23 mouse cellular contexts compared by ENCODE assay signal in the genomic region with DNA sequence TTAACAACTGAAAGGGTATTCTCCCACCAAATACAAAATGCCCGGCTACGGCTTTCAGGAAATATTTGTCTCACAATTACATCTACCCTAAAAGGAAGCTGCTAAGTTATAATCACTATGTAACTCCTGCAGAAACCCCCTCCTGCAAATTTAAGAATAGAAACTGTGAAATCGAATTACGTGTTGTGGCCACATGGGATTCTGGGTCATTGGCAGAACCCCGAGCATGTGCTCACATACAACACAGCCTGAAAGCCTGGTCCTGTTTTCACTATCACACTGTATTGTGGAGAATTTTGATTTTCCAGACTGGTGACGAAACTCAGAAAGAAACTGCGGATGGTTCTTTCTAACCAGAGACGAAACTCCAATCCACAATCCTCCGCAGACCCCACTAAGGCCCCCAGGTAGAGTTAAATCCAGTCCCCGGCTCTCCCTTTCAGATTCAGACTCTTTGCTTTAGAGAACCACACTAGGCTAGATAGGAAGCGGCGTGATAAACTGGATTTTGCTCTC. TPM values are rescaled to one million over a fixed set of nuclear protein-coding genes. Genes with fewer than 3 reads are reported as not detected.
DNase-seq lines count a peak whose midpoint lies in the region; ATAC-seq and TF ChIP-seq lines count a peak whose summit lies in the region.
"Had no signal": no experiment of that assay in that cellular context is flagged by ENCODE, and none has a peak within 500 bp of the region (broad histone marks: within the 10 kb centered on the region; RNA-seq: fewer than 3 reads in every experiment).

No protein-coding gene starts in this region.

- TF ChIP-seq POLR2A in brain, embryonic 14.5 days (IDR thresholded peaks at IDR 0.05; ENCODE audit: borderline replicate concordance, extremely low read depth, insufficient read depth, insufficient read length, poor library complexity, severe bottlenecking) = no peak
- TF ChIP-seq POLR2A in limb, embryonic 14.5 days (IDR thresholded peaks at IDR 0.05; ENCODE audit: borderline replicate concordance, extremely low read depth, insufficient read depth, insufficient read length) = no peak

- no peak overlapping the region for H3K27ac ChIP-seq in hindbrain, embryonic 13.5 days
- H3K27ac ChIP-seq in hindbrain, embryonic 11.5 days (ENCODE audit: low read depth, low read length) = no peak overlapping the region
- H3K27ac ChIP-seq in limb, embryonic 14.5 days (replicated peaks; ENCODE audit: low read depth, low read length) = no peak overlapping the region
- H3K27ac ChIP-seq: embryonic facial prominence, embryonic 12.5 days; forebrain, embryonic 15.5 days; heart, embryonic 15.5 days; hindbrain, embryonic 10.5 days; layer of hippocampus, adult 2 months; liver, embryonic 13.5 days; stomach, postnatal 0 days had no signal

- H3K27me3 ChIP-seq in hindbrain, embryonic 13.5 days = no peaks in the 10 kb centered on the region
- no peaks in the 10 kb centered on the region for H3K27me3 ChIP-seq in hindbrain, embryonic 11.5 days (ENCODE audit: control insufficient read depth, insufficient read depth, low read length)
- no peaks in the 10 kb centered on the region for H3K27me3 ChIP-seq in limb, embryonic 14.5 days (ENCODE audit: control insufficient read depth, insufficient read depth, low read length)
- H3K27me3 ChIP-seq: forebrain, embryonic 15.5 days; heart, embryonic 15.5 days; liver, embryonic 13.5 days had no signal

- 0 out of 2 replicates have a peak overlapping the region, but pooled peaks have one; percentile 29 for H3K9ac ChIP-seq in hindbrain, embryonic 13.5 days
- no peak overlapping the region for H3K9ac ChIP-seq in hindbrain, embryonic 11.5 days (ENCODE audit: low read depth, low read length)
- peak overlapping the region; percentile 34; the same call in 1 of the 2 replicates for H3K9ac ChIP-seq in limb, embryonic 14.5 days (ENCODE audit: low read depth, low read length, severe bottlenecking)
- H3K9ac ChIP-seq: embryonic facial prominence, embryonic 12.5 days; forebrain, embryonic 15.5 days; heart, embryonic 15.5 days; liver, embryonic 13.5 days had no signal

- no peak for TF ChIP-seq CTCF in brain, embryonic 14.5 days (IDR thresholded peaks at IDR 0.05; ENCODE audit: borderline replicate concordance, extremely low read depth, insufficient read depth, insufficient read length)

- no peaks in the 10 kb centered on the region for H3K36me3 ChIP-seq in hindbrain, embryonic 13.5 days
- no peaks in the 10 kb centered on the region for H3K36me3 ChIP-seq in hindbrain, embryonic 11.5 days (ENCODE audit: control insufficient read depth, insufficient read depth, low read length)
- no peaks in the 10 kb centered on the region for H3K36me3 ChIP-seq in limb, embryonic 14.5 days (ENCODE audit: control insufficient read depth, insufficient read depth, low read length)
- H3K36me3 ChIP-seq: embryonic facial prominence, embryonic 12.5 days; forebrain, embryonic 15.5 days; G1E; heart, embryonic 15.5 days; hindbrain, embryonic 10.5 days; liver, embryonic 13.5 days had no signal

- H3K9me3 ChIP-seq in hindbrain, embryonic 13.5 days = no peaks in the 10 kb centered on the region
- no peaks in the 10 kb centered on the region for H3K9me3 ChIP-seq in hindbrain, embryonic 11.5 days (ENCODE audit: control insufficient read depth, low read length)
- H3K9me3 ChIP-seq in limb, embryonic 14.5 days (ENCODE audit: control insufficient read depth, low read length) = no peaks in the 10 kb centered on the region
- H3K9me3 ChIP-seq: embryonic facial prominence, embryonic 12.5 days; forebrain, embryonic 15.5 days; G1E; heart, embryonic 15.5 days; hindbrain, embryonic 10.5 days; liver, embryonic 13.5 days had no signal

- peak; percentile 9 for DNase-seq in gastrocnemius, postnatal 10 days
- no peak for DNase-seq in gastrocnemius, postnatal 4 days (ENCODE audit: low spot score in 2 of 2)
- DNase-seq in hindbrain, embryonic 11.5 days (ENCODE audit: low spot score) = no peak
- DNase-seq in brain, embryonic 14.5 days (ENCODE audit: low read depth) = peak; percentile 60
- DNase-seq in limb, embryonic 14.5 days (ENCODE audit: low spot score) = no peak
- DNase-seq in spleen, adult 12 weeks (ENCODE audit: low spot score) = no peak
- DNase-seq: adrenal gland, adult 2 months; cerebellum, adult 18-20 months; cerebellum, postnatal 14 days; kidney, postnatal 25 days; liver, embryonic 13.5 days; lung, adult 2 months; lung, postnatal 14 days had no signal

- ATAC-seq in hindbrain, embryonic 13.5 days (ENCODE audit: low FRiP score) = no peak
- no peak for ATAC-seq in hindbrain, embryonic 11.5 days (ENCODE audit: low FRiP score)
- ATAC-seq in limb, embryonic 14.5 days (ENCODE audit: low FRiP score, low read depth) = no peak
- ATAC-seq: forebrain, embryonic 15.5 days; intestine, postnatal 0 days; Patski had no signal

- peaks cover 81% of the 10 kb centered on the region for H3K4me1 ChIP-seq in hindbrain, embryonic 13.5 days (replicated peaks)
- peaks cover 2% of the 10 kb centered on the region; the same call in 1 of the 2 replicates for H3K4me1 ChIP-seq in hindbrain, embryonic 11.5 days (replicated peaks; ENCODE audit: control insufficient read depth, insufficient read depth, low read length)
- peaks cover 43% of the 10 kb centered on the region for H3K4me1 ChIP-seq in limb, embryonic 14.5 days (ENCODE audit: control insufficient read depth, insufficient read depth, low read length)

- H3K4me3 ChIP-seq in hindbrain, embryonic 13.5 days = no peak overlapping the region
- no peak overlapping the region for H3K4me3 ChIP-seq in hindbrain, embryonic 11.5 days (ENCODE audit: low read depth, low read length)
- H3K4me3 ChIP-seq in limb, embryonic 14.5 days (replicated peaks; ENCODE audit: low read length) = no peak overlapping the region
- H3K4me3 ChIP-seq: embryonic facial prominence, embryonic 12.5 days; forebrain, embryonic 15.5 days; heart, embryonic 15.5 days; hindbrain, embryonic 10.5 days; layer of hippocampus, adult 2 months; liver, embryonic 13.5 days had no signal

- 0 out of 2 replicates have a peak overlapping the region, but pooled peaks have one; percentile 8 for H3K4me2 ChIP-seq in hindbrain, embryonic 13.5 days
- H3K4me2 ChIP-seq in hindbrain, embryonic 11.5 days (replicated peaks; ENCODE audit: low read depth, low read length) = no peak overlapping the region
- H3K4me2 ChIP-seq in limb, embryonic 14.5 days (replicated peaks; ENCODE audit: low read depth, low read length, severe bottlenecking) = 0 out of 2 replicates have a peak overlapping the region, but pooled peaks have one; percentile 7
- H3K4me2 ChIP-seq: embryonic facial prominence, embryonic 12.5 days; forebrain, embryonic 15.5 days; heart, embryonic 15.5 days; liver, embryonic 13.5 days had no signal

- WGBS in hindbrain, embryonic 13.5 days = 32% methylated on average over 12 of the region's 12 CpGs
- 41% methylated on average over 12 of the region's 12 CpGs for WGBS in hindbrain, embryonic 11.5 days
- 39% methylated on average over 12 of the region's 12 CpGs for WGBS in limb, embryonic 14.5 days

RNA-seq across cellular contexts. Expression of gene Auts2, which starts 21.7 kb away (rescaled TPM):
- 10 to 100 TPM; 36.2 to 49.1 TPM for total RNA-seq in gastrocnemius, postnatal 10 days (2021)
- 10 to 100 TPM; 43.4 to 57.3 TPM for total RNA-seq in gastrocnemius, postnatal 4 days (2021)
- polyA plus RNA-seq in hindbrain, embryonic 13.5 days (2015; fragmentation: Nextera tagmentation; extraction: Ambion mirVana) = 78.6 and 89.9 TPM in 2 replicates
- 49.5 and 70.3 TPM in 2 replicates for polyA plus RNA-seq in hindbrain, embryonic 11.5 days (2014; fragmentation: Nextera tagmentation; extraction: Ambion mirVana)
- 91.8 and 122 TPM in 2 replicates for polyA plus RNA-seq in brain, embryonic 14.5 days (2012; rRNA removed)
- 50.8 and 64.8 TPM in 2 replicates for polyA plus RNA-seq in limb, embryonic 14.5 days (2012; rRNA removed)
- 38.3 and 48.6 TPM in 2 replicates for polyA plus RNA-seq in limb, embryonic 14.5 days (2014; fragmentation: Nextera tagmentation; extraction: Ambion mirVana)

Comparison
In these comparisons a context has a peak if more than half of its experiments do, and no peak if none do; other contexts are left out.
1. DNase-seq: peak in gastrocnemius, postnatal 10 days (single experiment) and brain, embryonic 14.5 days (single experiment); none in gastrocnemius, postnatal 4 days (0 of 2), hindbrain, embryonic 11.5 days (single experiment), limb, embryonic 14.5 days (single experiment) and spleen, adult 12 weeks (single experiment).